Comparison of ENCODE assay signal across 27 mouse cellular contexts in genomic region chr5:3723415-3723814, GRCm38 (mm10).
DNase-seq lines count a peak whose midpoint lies in the region; ATAC-seq and TF ChIP-seq lines count a peak whose summit lies in the region.
"Had no signal": no experiment of that assay in that cellular context is flagged by ENCODE, and none has a peak within 500 bp of the region (broad histone marks: within the 10 kb centered on the region; RNA-seq: fewer than 3 reads in every experiment).

No protein-coding gene starts in this region.

- TF ChIP-seq POLR2A in cortical plate, adult 2 months (IDR thresholded peaks at IDR 0.05; ENCODE audit: extremely low read depth, insufficient read depth, low read length), result no peak

- no peaks in the 10 kb centered on the region for H3K9me3 ChIP-seq in heart, embryonic 13.5 days
- H3K9me3 ChIP-seq in liver, embryonic 12.5 days (replicated peaks), result no peaks in the 10 kb centered on the region
- H3K9me3 ChIP-seq in liver, embryonic 14.5 days (ENCODE audit: control insufficient read depth, low read length), result no peaks in the 10 kb centered on the region
- H3K9me3 ChIP-seq: embryonic facial prominence, embryonic 10.5 days; embryonic facial prominence, embryonic 13.5 days; forebrain, embryonic 12.5 days; forebrain, embryonic 15.5 days; heart, embryonic 10.5 days; hindbrain, embryonic 10.5 days; hindbrain, embryonic 13.5 days had no signal

- no peak for TF ChIP-seq EP300 in liver, embryonic 14.5 days (IDR thresholded peaks at IDR 0.05; ENCODE audit: low read depth)

- no peak for DNase-seq in heart, postnatal 4 days
- DNase-seq in liver, result no peak
- DNase-seq in liver, embryonic 14.5 days (ENCODE audit: low read depth in 3 of 3, low spot score in 3 of 3), result no peak
- no peak for DNase-seq in adrenal gland, postnatal 14 days
- DNase-seq in spleen, postnatal 36 days (ENCODE audit: low spot score in 2 of 2), result no peak
- DNase-seq: adrenal gland, adult 2 months; cerebellum, adult 11 months; cerebellum, adult 2 months; cerebellum, adult 9-11 months; cerebellum, postnatal 25 days; embryo, embryonic 11 days; gastrocnemius, postnatal 10 days; gastrocnemius, postnatal 36 days; heart, adult 2 months had no signal

- peaks cover 59% of the 10 kb centered on the region for H3K36me3 ChIP-seq in heart, embryonic 13.5 days
- peaks cover 45% of the 10 kb centered on the region for H3K36me3 ChIP-seq in liver, embryonic 12.5 days
- peaks cover 8% of the 10 kb centered on the region for H3K36me3 ChIP-seq in liver, embryonic 14.5 days (replicated peaks; ENCODE audit: control insufficient read depth, insufficient read depth, low read depth)

- TF ChIP-seq CTCF in cortical plate, adult 2 months (IDR thresholded peaks at IDR 0.05; ENCODE audit: extremely low read depth, insufficient read depth, low read length), result no peak
- TF ChIP-seq CTCF in liver, embryonic 14.5 days (IDR thresholded peaks at IDR 0.05; ENCODE audit: low read depth), result no peak

- peaks cover 15% of the 10 kb centered on the region for H3K4me1 ChIP-seq in heart, embryonic 13.5 days
- peaks cover 11% of the 10 kb centered on the region for H3K4me1 ChIP-seq in liver, embryonic 12.5 days
- H3K4me1 ChIP-seq in cortical plate, adult 2 months (ENCODE audit: control insufficient read depth, insufficient read depth, low read length), result no peaks in the 10 kb centered on the region
- H3K4me1 ChIP-seq in liver, embryonic 14.5 days (replicated peaks; ENCODE audit: control insufficient read depth in 2 of 2, insufficient read depth in 2 of 2, low read length in 1 of 2), result peaks cover 0 to 9% of the 10 kb centered on the region in 2 experiments; a peak in 2 of 4 replicates
- H3K4me1 ChIP-seq: embryonic facial prominence, embryonic 10.5 days; embryonic facial prominence, embryonic 13.5 days; forebrain, embryonic 12.5 days; forebrain, embryonic 15.5 days; heart, embryonic 10.5 days; hindbrain, embryonic 10.5 days; hindbrain, embryonic 13.5 days had no signal

- H3K9ac ChIP-seq in heart, embryonic 13.5 days, result no peak overlapping the region
- no peak overlapping the region for H3K9ac ChIP-seq in liver, embryonic 12.5 days
- H3K9ac ChIP-seq in liver, embryonic 14.5 days (replicated peaks), result no peak overlapping the region
- H3K9ac ChIP-seq: embryonic facial prominence, embryonic 13.5 days; forebrain, embryonic 12.5 days; forebrain, embryonic 15.5 days; hindbrain, embryonic 13.5 days had no signal

- H3K27me3 ChIP-seq in heart, embryonic 13.5 days (replicated peaks), result no peaks in the 10 kb centered on the region
- no peaks in the 10 kb centered on the region for H3K27me3 ChIP-seq in liver, embryonic 12.5 days (replicated peaks)
- no peaks in the 10 kb centered on the region for H3K27me3 ChIP-seq in liver, embryonic 14.5 days (ENCODE audit: control insufficient read depth, insufficient read depth, low read length)
- H3K27me3 ChIP-seq: embryonic facial prominence, embryonic 13.5 days; forebrain, embryonic 12.5 days; forebrain, embryonic 15.5 days; hindbrain, embryonic 13.5 days had no signal

- H3K27ac ChIP-seq in heart, embryonic 13.5 days (replicated peaks), result peak overlapping the region; percentile 12; the same call in 1 of the 2 replicates
- H3K27ac ChIP-seq in liver, embryonic 12.5 days, result peak overlapping the region; percentile 57
- peak overlapping the region; percentile 35; the same call in 1 of the 2 replicates for H3K27ac ChIP-seq in cortical plate, adult 2 months (ENCODE audit: insufficient read depth, low read length)
- no peak overlapping the region for H3K27ac ChIP-seq in liver, embryonic 14.5 days
- H3K27ac ChIP-seq: embryonic facial prominence, embryonic 10.5 days; embryonic facial prominence, embryonic 13.5 days; forebrain, embryonic 12.5 days; forebrain, embryonic 15.5 days; heart, adult 2 months; heart, embryonic 10.5 days; hindbrain, embryonic 10.5 days; hindbrain, embryonic 13.5 days; hindbrain, postnatal 0 days had no signal

- ATAC-seq in heart, embryonic 13.5 days (ENCODE audit: extremely low read depth, insufficient number of reproducible peaks, low FRiP score, low TSS enrichment), result no peak
- ATAC-seq in liver, embryonic 12.5 days, result peak; percentile 46
- peak; percentile 47; the same call in 1 of the 2 replicates for ATAC-seq in liver, embryonic 14.5 days (ENCODE audit: insufficient read depth)
- ATAC-seq: forebrain, embryonic 15.5 days; hindbrain, postnatal 0 days; inflammation-experienced regulatory T-cells, adult 6 months had no signal

- no peak overlapping the region for H3K4me3 ChIP-seq in heart, embryonic 13.5 days
- H3K4me3 ChIP-seq in liver, embryonic 12.5 days, result no peak overlapping the region
- H3K4me3 ChIP-seq in cortical plate, adult 2 months (ENCODE audit: insufficient read depth, low read length), result no peak overlapping the region
- H3K4me3 ChIP-seq in liver, embryonic 14.5 days (ENCODE audit: insufficient read depth in 1 of 2, low read depth in 2 of 2, low read length in 2 of 2), result no peak overlapping the region
- H3K4me3 ChIP-seq: embryonic facial prominence, embryonic 10.5 days; embryonic facial prominence, embryonic 13.5 days; erythroblast, embryonic 14.5 days; forebrain, embryonic 12.5 days; forebrain, embryonic 15.5 days; heart, adult 2 months; heart, embryonic 10.5 days; hindbrain, embryonic 10.5 days; hindbrain, embryonic 13.5 days had no signal

- 79% methylated on average over 2 of the region's 2 CpGs for WGBS in heart, embryonic 13.5 days
- 70% methylated on average over 2 of the region's 2 CpGs for WGBS in liver, embryonic 12.5 days (ENCODE audit: insufficient replicate concordance)
- 55% methylated on average over 2 of the region's 2 CpGs for WGBS in liver, embryonic 14.5 days (ENCODE audit: insufficient replicate concordance)

- no peak overlapping the region for H3K4me2 ChIP-seq in heart, embryonic 13.5 days
- 0 out of 2 replicates have a peak overlapping the region, but pooled peaks have one; percentile 1 for H3K4me2 ChIP-seq in liver, embryonic 12.5 days
- H3K4me2 ChIP-seq in liver, embryonic 14.5 days (ENCODE audit: low read depth), result no peak overlapping the region
- H3K4me2 ChIP-seq: embryonic facial prominence, embryonic 13.5 days; forebrain, embryonic 12.5 days; forebrain, embryonic 15.5 days; hindbrain, embryonic 13.5 days had no signal
